Mouse (Mus musculus) embryonic facial prominence, embryonic 14.5 days (tissue): ENCODE data around the gene Hagh. TPM values are rescaled to one million over a fixed set of nuclear protein-coding genes. Genes with fewer than 3 reads are reported as not detected.

Experiments used
- ATAC-seq: fragments of 200-750 bp; cut with Nextera tagmentation; 2 replicates; pipeline ENCODE4 v1.8.0; 2017; ENCODE audit warnings: low read depth, moderate number of reproducible peaks, moderate TSS enrichment
- DNase-seq: peaks from one replicate; pipeline ENCODE4 v3.0.0-alpha.2; 2015; ENCODE audit warnings: low spot score
- H3K27ac ChIP-seq: fragments of 300-500 bp; sonication (generic); replicated peaks from 2 replicates; pipeline ENCODE4 v1.5.1; 2014; ENCODE audit warnings: low read depth, mild to moderate bottlenecking, low read length, moderate library complexity
- H3K27me3 ChIP-seq: fragments of 300-500 bp; sonication (generic); replicated peaks from 2 replicates; pipeline ENCODE4 v1.6.1; 2014; ENCODE audit warnings: low read length; ENCODE audit not compliant: control insufficient read depth, insufficient read depth
- H3K36me3 ChIP-seq: fragments of 300-500 bp; sonication (generic); 2 replicates; pipeline ENCODE4 v1.6.1; 2014; ENCODE audit warnings: low read length, mixed read lengths; ENCODE audit not compliant: control insufficient read depth, insufficient read depth
- H3K4me1 ChIP-seq: fragments of 300-500 bp; sonication (generic); 2 replicates; pipeline ENCODE4 v1.6.1; 2014; ENCODE audit warnings: antibody characterized with exemption, low read length; ENCODE audit not compliant: control insufficient read depth, insufficient read depth
- H3K4me2 ChIP-seq: fragments of 300-500 bp; sonication (generic); 2 replicates; pipeline ENCODE4 v1.6.1; 2014; ENCODE audit warnings: low read depth, mild to moderate bottlenecking, low read length, moderate library complexity, mixed read lengths
- H3K4me3 ChIP-seq: fragments of 300-500 bp; sonication (generic); 2 replicates; pipeline ENCODE4 v1.5.1; 2014; ENCODE audit warnings: low read depth, mild to moderate bottlenecking, low read length
- H3K9ac ChIP-seq: fragments of 300-500 bp; sonication (generic); 2 replicates; pipeline ENCODE4 v1.6.1; 2014; ENCODE audit warnings: low read depth, mild to moderate bottlenecking, low read length, moderate library complexity, mixed read lengths
- H3K9me3 ChIP-seq: fragments of 300-500 bp; sonication (generic); 2 replicates; pipeline ENCODE4 v1.6.1; 2016; ENCODE audit warnings: low read length; ENCODE audit not compliant: control insufficient read depth
- WGBS: fragments of 180-500 bp; shearing (Covaris S2); extraction: QIAGEN DNeasy Blood & Tissue Kit; methylation state at CpG from one replicate; pipeline ENCODE4 v1.1.7; 2014; 5-methylcytosine and 5-hydroxymethylcytosine counted together
- polyA plus RNA-seq: library from polyadenylated mRNA; unstranded; fragments of >200 nt; fragmentation: Nextera tagmentation; extraction: Ambion mirVana; gene quantifications from 2 replicates; pipeline ENCODE4 v1.2.1, GENCODE M21; 2014

Hagh gene
- polyA plus RNA-seq, 1 experiment from 2014 or later = 43.3 TPM

DNA sequence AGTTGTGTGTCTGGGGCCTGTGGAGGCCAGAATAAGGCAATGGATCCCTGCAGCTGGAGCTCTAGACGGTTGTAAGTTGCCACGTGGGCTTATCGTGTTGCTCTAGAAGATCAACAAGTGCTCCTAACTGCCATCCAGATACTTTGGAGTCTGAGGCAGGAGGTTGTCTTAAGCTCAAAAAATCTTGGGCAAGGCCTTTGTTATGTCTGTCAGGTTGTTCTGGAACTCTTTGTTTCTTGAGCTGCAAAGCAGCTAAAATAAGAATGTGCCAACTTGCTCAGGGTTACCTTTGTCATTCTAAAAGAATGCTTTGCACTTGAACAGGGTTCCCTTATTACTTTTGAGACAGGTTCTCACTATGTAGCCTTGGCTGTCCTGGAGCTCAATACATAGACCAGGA is 28.7 kb upstream of the Hagh start:
- Histone ChIP-seq H3K4me1 (no peaks in the 10 kb centered on the region), H3K36me3 (no peaks in the 10 kb centered on the region), H3K9me3 (no peaks in the 10 kb centered on the region), H3K27ac (no peak overlapping the region), H3K4me2 (no peak overlapping the region), H3K4me3 (no peak overlapping the region), H3K27me3 (peaks cover 7% of the 10 kb centered on the region), H3K9ac (no peak overlapping the region)
- DNase-seq (no peak), ATAC-seq (no peak)
- WGBS = 76% methylated on average over 3 of the region's 3 CpGs

DNA sequence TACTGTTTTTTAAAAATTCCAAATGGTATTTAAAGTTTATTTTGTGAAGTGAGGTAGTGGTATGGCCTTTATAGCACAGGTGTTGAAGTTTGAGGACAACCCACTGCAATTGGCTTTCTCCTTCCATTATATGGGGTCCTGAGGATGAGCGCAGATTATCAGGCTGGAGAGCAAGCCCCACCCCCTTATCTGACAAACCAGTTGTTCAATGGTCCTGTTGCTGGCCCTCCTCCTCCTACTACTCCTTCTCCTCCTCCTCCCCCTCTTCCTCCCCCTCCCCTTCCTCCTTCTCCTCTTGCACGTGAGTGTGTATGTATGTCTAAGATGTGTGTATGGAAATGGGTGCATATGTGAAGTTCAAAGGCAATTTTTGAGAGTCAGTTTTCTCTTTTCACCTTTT is 27.7 kb upstream of the Hagh start:
- H3K27me3 ChIP-seq = peaks cover under 1% of the 10 kb centered on the region
- H3K9ac ChIP-seq = no peak overlapping the region
- no peaks in the 10 kb centered on the region for H3K36me3 ChIP-seq
- H3K4me3 ChIP-seq = no peak overlapping the region
- DNase-seq (no peak), ATAC-seq (no peak)
- no peaks in the 10 kb centered on the region for H3K9me3 ChIP-seq
- H3K27ac ChIP-seq = no peak overlapping the region
- H3K4me1 ChIP-seq = no peaks in the 10 kb centered on the region
- WGBS = 32% methylated on average over 2 of the region's 2 CpGs
- no peak overlapping the region for H3K4me2 ChIP-seq

DNA sequence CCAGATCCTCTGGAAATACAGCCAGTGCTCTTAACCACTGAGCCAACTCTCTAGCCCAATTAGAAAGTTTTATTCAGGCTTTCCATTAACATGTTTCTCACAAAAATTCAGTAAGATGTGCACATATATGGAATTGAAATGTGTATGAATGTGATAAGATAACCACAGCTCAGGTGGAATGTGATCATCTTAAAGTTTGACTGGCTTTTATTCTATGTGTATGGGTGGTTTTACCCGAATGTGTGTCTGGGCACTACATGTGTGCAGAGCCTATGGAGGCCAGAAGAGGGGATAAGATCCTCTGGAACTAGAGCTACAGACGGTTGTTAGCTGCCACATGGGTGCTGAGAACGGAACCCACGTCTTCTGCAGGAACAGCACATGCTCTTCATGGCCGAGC is 24.7 kb upstream of the Hagh start:
- Histone ChIP-seq H3K4me2 (no peak overlapping the region), H3K27me3 (no peaks in the 10 kb centered on the region), H3K36me3 (no peaks in the 10 kb centered on the region), H3K4me3 (no peak overlapping the region), H3K9me3 (no peaks in the 10 kb centered on the region), H3K9ac (no peak overlapping the region), H3K27ac (no peak overlapping the region), H3K4me1 (no peaks in the 10 kb centered on the region)
- no peak for ATAC-seq
- DNase-seq = no peak
- WGBS = 79% methylated on average over 5 of the region's 5 CpGs

DNA sequence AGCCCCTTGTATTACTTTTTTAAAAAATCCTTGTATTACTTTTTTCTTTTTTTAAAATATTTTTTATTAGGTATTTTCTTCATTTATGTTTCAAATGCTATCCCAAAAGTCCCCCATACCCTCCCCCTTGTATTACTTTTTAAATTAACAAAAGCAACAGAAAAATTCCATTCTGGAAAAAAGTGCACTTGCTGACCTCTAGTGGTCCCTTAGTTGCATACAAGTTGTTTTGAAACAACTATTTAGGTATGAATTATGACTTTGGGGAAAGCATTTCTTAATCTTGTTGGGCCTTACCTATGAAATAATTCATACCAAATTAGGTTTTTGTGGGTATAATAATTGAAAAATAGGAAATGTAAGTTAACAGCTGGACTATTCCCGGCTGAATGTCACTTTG is 22.4 kb upstream of the Hagh start:
- WGBS = 27% methylated on average over 1 of the region's 1 CpGs
- H3K9me3 ChIP-seq = no peaks in the 10 kb centered on the region
- DNase-seq = peak; percentile 34
- no peak overlapping the region for H3K4me2 ChIP-seq
- no peaks in the 10 kb centered on the region; the same call in 1 of the 2 replicates for H3K27me3 ChIP-seq
- no peak overlapping the region for H3K4me3 ChIP-seq
- H3K4me1 ChIP-seq = no peaks in the 10 kb centered on the region
- H3K27ac ChIP-seq = no peak overlapping the region
- H3K9ac ChIP-seq = no peak overlapping the region
- H3K36me3 ChIP-seq = no peaks in the 10 kb centered on the region
- no peak for ATAC-seq

DNA sequence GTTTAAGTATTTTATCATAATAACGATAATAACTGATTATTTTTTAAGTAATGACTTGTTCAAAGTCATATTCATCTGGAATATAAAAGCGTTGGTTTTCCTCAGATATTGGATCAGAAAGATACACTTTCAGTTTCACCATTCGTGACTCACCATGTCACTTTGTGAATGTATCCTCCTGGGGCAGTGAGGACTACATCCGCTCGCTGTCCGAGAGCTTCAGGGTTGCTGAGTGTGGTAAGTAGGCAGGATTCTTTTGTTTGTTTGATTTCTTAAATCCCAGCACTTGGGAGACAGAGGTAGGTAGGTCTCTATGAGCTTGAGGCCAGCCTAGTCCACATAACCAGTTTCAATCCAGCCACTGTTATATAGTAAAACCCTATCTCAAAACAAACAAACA is 21.8 kb upstream of the Hagh start:
- Histone ChIP-seq H3K27me3 (no peaks in the 10 kb centered on the region; the same call in 1 of the 2 replicates), H3K9me3 (no peaks in the 10 kb centered on the region), H3K4me1 (no peaks in the 10 kb centered on the region), H3K4me3 (no peak overlapping the region), H3K9ac (no peak overlapping the region; the same call in 1 of the 2 replicates), H3K36me3 (no peaks in the 10 kb centered on the region), H3K4me2 (no peak overlapping the region), H3K27ac (no peak overlapping the region)
- DNase-seq (no peak), ATAC-seq (no peak)
- WGBS = 45% methylated on average over 6 of the region's 6 CpGs

DNA sequence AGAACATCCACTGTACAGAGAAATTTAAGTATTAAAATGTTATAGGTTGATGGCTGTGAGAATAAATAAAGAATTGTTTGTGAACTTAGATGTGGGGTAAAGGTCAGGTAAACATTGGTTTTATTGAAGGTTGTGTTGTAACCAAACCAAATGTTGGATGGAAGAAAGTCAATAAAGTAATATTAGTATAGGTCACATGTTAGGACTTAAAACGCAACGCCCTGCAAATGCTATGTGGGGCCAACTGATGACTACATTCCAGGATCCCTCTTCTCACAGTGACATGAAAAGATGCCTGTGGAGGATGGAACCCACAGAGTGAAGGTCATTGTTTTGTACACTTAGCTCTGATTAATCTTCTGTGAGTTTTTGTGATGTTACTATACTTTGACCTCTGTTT is 20.5 kb upstream of the Hagh start:
- Histone ChIP-seq H3K36me3 (no peaks in the 10 kb centered on the region), H3K4me3 (no peak overlapping the region), H3K27ac (no peak overlapping the region), H3K9me3 (no peaks in the 10 kb centered on the region), H3K27me3 (no peaks in the 10 kb centered on the region; the same call in 1 of the 2 replicates), H3K4me1 (no peaks in the 10 kb centered on the region), H3K9ac (no peak overlapping the region), H3K4me2 (no peak overlapping the region)
- WGBS = 61% methylated on average over 2 of the region's 2 CpGs
- ATAC-seq (no peak), DNase-seq (no peak)

DNA sequence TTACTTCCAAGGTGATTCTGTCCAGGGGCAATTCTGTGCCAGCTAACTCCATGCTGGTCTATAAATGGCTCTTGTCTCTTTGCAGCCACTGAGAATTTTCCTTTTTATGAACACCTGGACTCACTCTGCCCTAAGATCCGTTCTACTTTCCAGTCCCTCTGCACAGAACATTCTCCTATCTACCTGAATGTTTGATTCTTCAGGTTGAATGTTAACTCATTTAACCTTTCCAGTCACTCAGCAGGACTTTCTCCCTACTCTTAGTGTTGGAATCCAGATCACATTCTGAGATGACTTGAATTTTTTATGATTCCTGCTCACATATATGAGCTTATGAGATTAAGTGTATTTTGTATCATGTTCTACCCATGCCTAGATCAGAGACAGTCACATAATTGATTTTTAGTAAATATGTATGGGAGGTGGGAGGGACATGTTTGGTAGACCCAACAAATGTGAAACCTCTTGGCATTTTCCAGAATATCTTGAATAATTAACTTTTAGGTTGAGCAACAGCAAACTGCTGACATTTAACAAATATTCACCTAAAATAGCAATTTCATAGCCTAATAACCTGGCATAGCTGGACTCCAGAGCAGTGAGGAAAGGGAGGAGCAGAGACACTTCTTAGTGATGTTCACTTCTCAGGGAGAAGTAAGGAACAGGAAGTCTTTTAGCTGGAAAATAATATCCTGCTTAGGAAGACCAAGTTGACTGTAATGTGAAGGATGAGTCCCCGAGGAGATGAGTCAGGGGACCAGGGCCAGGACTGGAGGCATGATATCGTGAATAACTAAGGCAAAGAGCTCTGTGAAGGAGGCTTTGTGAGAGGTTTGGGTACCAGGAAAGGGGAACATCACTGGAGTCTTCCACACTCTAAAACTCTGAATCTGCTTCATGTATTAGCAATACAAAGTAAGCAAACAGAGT is 18.3 kb upstream of the Hagh start:
- peaks cover 4% of the 10 kb centered on the region; the same call in 1 of the 2 replicates for H3K27me3 ChIP-seq
- DNase-seq = no peak
- no peak for ATAC-seq
- H3K9ac ChIP-seq = no peak overlapping the region
- H3K9me3 ChIP-seq = no peaks in the 10 kb centered on the region
- H3K27ac ChIP-seq = no peak overlapping the region
- H3K4me3 ChIP-seq = no peak overlapping the region
- no peak overlapping the region for H3K4me2 ChIP-seq
- H3K36me3 ChIP-seq = no peaks in the 10 kb centered on the region
- H3K4me1 ChIP-seq = no peaks in the 10 kb centered on the region
- 41% methylated on average over 3 of the region's 3 CpGs for WGBS

DNA sequence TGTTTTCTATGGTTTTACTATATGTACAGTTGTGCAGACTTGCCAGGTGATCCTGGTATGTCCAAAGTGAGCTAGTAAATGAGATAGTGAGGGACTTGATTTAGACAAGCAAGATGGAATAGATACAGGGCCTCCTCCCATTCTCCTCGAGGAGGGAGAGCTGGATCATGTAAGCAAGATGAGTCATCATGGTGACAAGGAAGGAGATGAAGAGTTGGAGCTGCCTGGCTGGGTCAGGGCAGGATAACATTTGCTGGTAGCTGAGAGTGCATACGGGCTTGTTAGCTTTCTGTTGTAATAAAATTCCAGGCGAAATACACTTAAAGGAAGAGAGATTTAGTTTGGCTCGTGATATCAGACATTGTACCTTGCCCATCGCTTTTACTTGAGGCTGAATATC is 398 bp downstream of the Hagh start:
- Histone ChIP-seq H3K9me3 (no peaks in the 10 kb centered on the region), H3K9ac (no peak overlapping the region), H3K4me1 (no peaks in the 10 kb centered on the region), H3K27me3 (no peaks in the 10 kb centered on the region), H3K4me2 (no peak overlapping the region), H3K4me3 (no peak overlapping the region), H3K36me3 (no peaks in the 10 kb centered on the region), H3K27ac (no peak overlapping the region)
- WGBS = 62% methylated on average over 5 of the region's 5 CpGs
- DNase-seq (no peak), ATAC-seq (no peak)

DNA sequence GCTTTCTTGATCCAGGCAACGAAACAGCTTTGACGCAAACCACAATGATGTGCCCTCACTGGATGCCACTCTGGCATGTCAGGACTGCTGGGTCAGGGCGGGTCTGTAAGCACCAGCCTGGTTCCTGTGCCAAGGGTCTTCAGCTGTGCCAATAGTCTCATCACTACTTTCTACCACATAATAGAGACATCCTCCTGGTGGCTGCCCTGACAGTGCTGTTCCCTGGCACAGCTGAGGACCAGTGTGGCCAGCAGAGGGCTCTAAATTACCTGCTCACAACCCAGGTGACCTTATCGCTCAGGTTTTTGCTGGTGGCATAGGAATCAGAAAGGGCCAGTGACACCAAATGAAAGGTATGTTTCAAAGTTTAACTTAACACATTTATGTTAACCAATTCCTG is 1.2 kb downstream of the Hagh start:
- DNase-seq = peak; percentile 6
- H3K9ac ChIP-seq = no peak overlapping the region
- H3K27me3 ChIP-seq = no peaks in the 10 kb centered on the region
- H3K27ac ChIP-seq = no peak overlapping the region
- WGBS = 48% methylated on average over 4 of the region's 4 CpGs
- H3K36me3 ChIP-seq = no peaks in the 10 kb centered on the region
- ATAC-seq = no peak
- no peaks in the 10 kb centered on the region for H3K9me3 ChIP-seq
- H3K4me3 ChIP-seq = no peak overlapping the region
- no peak overlapping the region for H3K4me2 ChIP-seq
- H3K4me1 ChIP-seq = no peaks in the 10 kb centered on the region
